Mouse (Mus musculus) gastrocnemius, postnatal 4 days (tissue): ENCODE data around the gene Itgam. TPM values are rescaled to one million over a fixed set of nuclear protein-coding genes. Genes with fewer than 3 reads are reported as not detected.
"Not testable (repeated sequence)": the region's sequence is repeated elsewhere in the genome, so short reads cannot be mapped to it uniquely, and the experiment has no call there.

ENCODE experiments used
- DNase-seq, 2 experiments: peaks; one replicate each; pipeline ENCODE4 v3.0.0; 2021 to 2022; ENCODE audit warnings: low spot score in 2 of 2, mixed read lengths in 2 of 2
- total RNA-seq, 2 experiments: library from RNA; stranded (reverse); gene quantifications; 2 replicates each; pipeline ENCODE4 v1.2.3; 2021

The Itgam gene
- total RNA-seq, 2 experiments from 2014 or later = 3.9 to 4.6 TPM

GRCm38 (mm10) chr7:128128741-128129720, 66.6 kb downstream of the Itgam start, which contains the start of gene Itgax:
Gene Itgax (plus strand): TSS chr7:128129547.
- no peak for DNase-seq

GRCm38 (mm10) chr7:128132148-128132547, 69.7 kb downstream of the Itgam start:
- no peak for DNase-seq

GRCm38 (mm10) chr7:128133596-128133995, 71.2 kb downstream of the Itgam start:
- DNase-seq = no peak

GRCm38 (mm10) chr7:128136927-128137326, 74.5 kb downstream of the Itgam start:
- DNase-seq = no peak

GRCm38 (mm10) chr7:128139611-128140010, 77.2 kb downstream of the Itgam start:
- no peak for DNase-seq

GRCm38 (mm10) chr7:128150970-128151369, 88.5 kb downstream of the Itgam start:
- DNase-seq = no peak

GRCm38 (mm10) chr7:128154076-128154475, 91.6 kb downstream of the Itgam start, which contains the start of gene Itgad:
Gene Itgad (plus strand): TSS chr7:128154376.
- no peak for DNase-seq

- no peak for DNase-seq
Observed at GRCm38 (mm10) chr7:128154924-128155323, 92.5 kb downstream of the Itgam start.

GRCm38 (mm10) chr7:128158688-128159354, 96.4 kb downstream of the Itgam start:
- not testable (repeated sequence) for DNase-seq

- DNase-seq = no peak
Observed at GRCm38 (mm10) chr7:128164001-128164400, 101.6 kb downstream of the Itgam start.

- DNase-seq = no peak
Observed at GRCm38 (mm10) chr7:128166391-128166790, 104.0 kb downstream of the Itgam start.

Other genes starting within 250 kb of the Itgam start
- 10 to 100 TPM; 82.8 to 84.9 TPM for gene Stx4a, start 238.3 kb upstream of the Itgam start, total RNA-seq
- gene Stx1b, start 238.1 kb upstream of the Itgam start, total RNA-seq = 1 to 10 TPM; 4.7 to 6.3 TPM
- gene Zfp646, start 186.4 kb upstream of the Itgam start, total RNA-seq = 10 to 100 TPM; 24.0 to 27.1 TPM
- gene Zfp668, start 185.8 kb upstream of the Itgam start, total RNA-seq = 10 to 100 TPM in 1 of 2 experiments, 1 to 10 TPM in 1; 8.8 to 10.1 TPM
- 1 to 10 TPM; 1.6 to 1.8 TPM for gene Prss53, start 171.7 kb upstream of the Itgam start, total RNA-seq
- not detected for gene Gm21974, start 167.2 kb upstream of the Itgam start, total RNA-seq
- gene Vkorc1, start 167.0 kb upstream of the Itgam start, total RNA-seq = 10 to 100 TPM; 62.4 to 71.8 TPM
- gene Bckdk, start 158.6 kb upstream of the Itgam start, total RNA-seq = 10 to 100 TPM; 84.7 to 92.3 TPM
- 10 to 100 TPM; 18.5 to 23.2 TPM for gene Kat8, start 150.1 kb upstream of the Itgam start, total RNA-seq
- not detected for gene Prss8, start 132.5 kb upstream of the Itgam start, total RNA-seq
- 1 to 10 TPM; 7.6 to 8.9 TPM for gene Prss36, start 115.9 kb upstream of the Itgam start, total RNA-seq
- 100 to 1,000 TPM; 287 to 354 TPM for gene Fus, start 95.2 kb upstream of the Itgam start, total RNA-seq
- gene Pycard, start 68.8 kb upstream of the Itgam start, total RNA-seq = 10 to 100 TPM; 16.0 to 21.7 TPM
- 100 to 1,000 TPM; 254 to 296 TPM for gene Trim72, start 58.7 kb upstream of the Itgam start, total RNA-seq
- not detected for gene Gm49368, start within 50 bp of the Itgam start, total RNA-seq
- under 1 TPM; 0.31 to 0.37 TPM for gene Itgax, start 66.9 kb downstream of the Itgam start, total RNA-seq
- gene Itgad, start 91.7 kb downstream of the Itgam start, total RNA-seq = not detected
- 100 to 1,000 TPM; 677 to 707 TPM for gene Cox6a2, start 143.7 kb downstream of the Itgam start, total RNA-seq
- 10 to 100 TPM; 12.9 TPM for gene Armc5, start 174.7 kb downstream of the Itgam start, total RNA-seq
- gene 9130023H24Rik, start 175.4 kb downstream of the Itgam start, total RNA-seq = 1 to 10 TPM; 4.6 to 5.5 TPM
- gene Tgfb1i1, start 184.2 kb downstream of the Itgam start, total RNA-seq = 10 to 100 TPM; 47.0 to 48.0 TPM
- not detected for gene Slc5a2, start 203.0 kb downstream of the Itgam start, total RNA-seq
- 10 to 100 TPM; 17.3 to 18.0 TPM for gene BC017158, start 235.5 kb downstream of the Itgam start, total RNA-seq